Mouse (Mus musculus) E14TG2a.4 (cell line): ENCODE data around the gene Dgcr2.

ENCODE experiments used
- CTCF ChIP-seq: conservative IDR thresholded peaks from 2 replicates; pipeline ENCODE4 v1.5.1; 2014; ENCODE audit warnings: low read length
- NANOG ChIP-seq: IDR thresholded peaks from 2 replicates; pipeline ENCODE4 v1.6.1; 2014; ENCODE audit warnings: borderline replicate concordance, low read length, mixed read lengths

GRCm38 (mm10) chr16:17857157-17857556 is 41.2 kb downstream of the Dgcr2 start:
- TF ChIP-seq CTCF = no peak
- no peak for TF ChIP-seq NANOG
